Mouse (Mus musculus) ES-Bruce4 (cell line): Measurements from ENCODE around the gene Il9r. TPM values are rescaled to one million over a fixed set of nuclear protein-coding genes. Genes with fewer than 3 reads are reported as not detected.
A peak's percentile ranks its signal among the peaks of the same experiment; 100 is the strongest.

Source experiments
- H3K27ac ChIP-seq: 2 replicates; pipeline ENCODE4 v1.5.1; 2012; ENCODE audit warnings: low read length, inconsistent platforms; ENCODE audit not compliant: insufficient read depth
- H3K27me3 ChIP-seq: 2 replicates; pipeline ENCODE4 v1.6.1; 2012; ENCODE audit warnings: mild to moderate bottlenecking, low read length, inconsistent platforms; ENCODE audit not compliant: control insufficient read depth, poor library complexity, insufficient read depth, severe bottlenecking
- H3K36me3 ChIP-seq: 2 replicates; pipeline ENCODE4 v1.6.1; 2012; ENCODE audit warnings: inconsistent platforms, mild to moderate bottlenecking, low read length, moderate library complexity; ENCODE audit not compliant: control insufficient read depth, poor library complexity, insufficient read depth, severe bottlenecking
- H3K4me1 ChIP-seq: one replicate; pipeline ENCODE4 v1.8.1; 2011; ENCODE audit warnings: low read length; ENCODE audit not compliant: control insufficient read depth, insufficient read depth
- H3K4me3 ChIP-seq: 2 replicates; pipeline ENCODE4 v1.5.1; 2011; ENCODE audit warnings: low read depth, mild to moderate bottlenecking, low read length
- H3K9ac ChIP-seq: 2 replicates; pipeline ENCODE4 v1.6.1; 2012; ENCODE audit warnings: low read depth, mild to moderate bottlenecking, inconsistent platforms; ENCODE audit not compliant: poor library complexity, severe bottlenecking
- H3K9me3 ChIP-seq: replicated peaks from 2 replicates; pipeline ENCODE4 v1.6.1; 2012; ENCODE audit warnings: mild to moderate bottlenecking, low read length, inconsistent platforms; ENCODE audit not compliant: control insufficient read depth, poor library complexity, insufficient read depth, severe bottlenecking
- CTCF ChIP-seq: IDR thresholded peaks from one replicate; pipeline ENCODE4 v1.8.1; 2011; ENCODE audit warnings: low read depth, low read length
- EP300 ChIP-seq: IDR thresholded peaks from 2 replicates; pipeline ENCODE4 v1.6.1; 2011; ENCODE audit warnings: low read depth, low read length; ENCODE audit not compliant: insufficient read depth
- POLR2A ChIP-seq: IDR thresholded peaks from one replicate; pipeline ENCODE4 v1.8.1; 2011; ENCODE audit warnings: low read length; ENCODE audit not compliant: insufficient read depth
- polyA plus RNA-seq: library from polyadenylated mRNA; stranded (reverse); fragments of >200 nt; gene quantifications from 2 replicates; pipeline ENCODE4 v1.2.4, GENCODE M21; 2011; ENCODE audit warnings: low read depth; ENCODE audit not compliant: missing spikeins, insufficient read depth, insufficient read length

The Il9r gene
- polyA plus RNA-seq, 1 experiment: not detected

DNA sequence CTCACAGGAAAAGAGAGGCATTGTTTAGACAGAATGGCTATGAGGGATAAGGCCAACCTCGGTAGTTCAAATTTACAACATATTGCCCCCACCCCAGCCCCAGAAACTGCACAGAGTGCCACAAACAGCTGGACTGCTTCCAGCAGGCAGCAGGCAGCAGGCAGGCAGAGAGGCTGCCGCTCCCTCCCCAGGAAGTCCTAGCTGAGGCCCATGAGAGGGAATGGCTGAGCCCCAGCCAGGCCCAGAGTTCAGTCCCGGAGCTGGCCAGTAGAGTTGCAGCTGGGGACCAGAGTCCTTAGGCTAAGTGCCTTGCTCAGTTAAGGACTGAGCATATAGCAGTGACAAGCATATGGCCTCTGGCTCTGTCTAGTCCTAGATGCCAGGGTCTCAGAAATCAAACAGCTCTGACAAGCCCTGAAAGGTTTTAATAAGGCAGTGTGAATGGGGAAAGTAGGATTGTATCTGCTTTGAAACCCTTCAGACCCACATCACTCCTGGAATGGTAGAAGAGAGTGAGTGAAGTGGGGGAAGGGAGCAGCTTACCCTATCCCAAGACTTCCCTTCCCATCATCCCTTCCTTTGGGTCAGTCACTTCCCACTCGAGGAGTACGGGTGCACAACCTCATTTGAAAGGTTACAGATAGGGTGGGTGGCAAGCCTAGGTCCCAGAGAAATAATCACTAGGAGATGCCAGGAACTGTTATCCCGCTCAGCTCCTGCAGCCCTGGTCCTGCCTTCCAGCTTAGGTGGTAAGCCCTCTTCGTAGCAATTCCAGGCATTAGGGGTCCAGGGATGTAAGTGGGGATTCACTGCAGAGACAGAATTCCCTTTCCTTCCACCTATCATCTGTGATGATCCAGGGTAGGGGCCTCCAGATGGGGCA is 25.4 kb upstream of the Il9r start:
- H3K9ac ChIP-seq: no peak overlapping the region
- H3K36me3 ChIP-seq: peaks cover 2% of the 10 kb centered on the region; the same call in 1 of the 2 replicates
- no peak overlapping the region for H3K4me3 ChIP-seq
- TF ChIP-seq POLR2A (no peak), EP300 (no peak), CTCF (no peak)
- H3K27ac ChIP-seq: no peak overlapping the region
- H3K4me1 ChIP-seq: peaks cover 13% of the 10 kb centered on the region
- no peaks in the 10 kb centered on the region for H3K9me3 ChIP-seq
- H3K27me3 ChIP-seq: no peaks in the 10 kb centered on the region

DNA sequence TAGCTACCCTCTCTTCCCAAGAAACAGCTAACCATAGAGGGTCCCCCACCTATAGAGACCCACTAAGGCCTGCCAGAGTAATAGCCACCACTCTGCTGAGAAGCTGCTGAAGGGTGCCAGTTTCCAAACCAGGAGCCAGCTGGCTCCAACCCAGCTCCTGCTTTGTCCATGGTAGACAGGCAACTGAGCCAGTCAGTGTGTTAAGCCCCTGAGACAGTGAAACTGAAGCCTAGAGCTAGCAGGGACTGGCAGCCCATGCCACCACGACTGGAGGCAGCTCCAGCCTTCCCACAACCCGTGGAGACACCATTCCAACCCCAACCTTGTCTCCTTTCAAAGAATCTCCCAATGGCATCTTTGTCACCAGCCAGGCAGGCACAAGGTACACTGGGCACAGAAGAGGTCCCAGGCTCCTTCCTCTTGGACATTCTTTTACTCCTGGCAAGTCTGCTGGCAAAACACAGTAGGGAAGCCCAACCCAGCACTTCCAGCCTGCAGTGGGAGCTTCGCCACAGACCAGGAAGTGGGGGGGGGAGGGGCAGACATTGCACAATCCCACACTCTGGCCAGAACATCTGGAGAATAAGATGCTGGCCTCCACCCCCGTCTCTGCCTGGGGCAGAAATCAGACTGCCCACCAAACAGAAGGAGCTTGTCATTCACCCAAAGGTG is 24.5 kb upstream of the Il9r start:
- H3K4me1 ChIP-seq: peaks cover 15% of the 10 kb centered on the region
- no peak overlapping the region for H3K9ac ChIP-seq
- no peak overlapping the region for H3K4me3 ChIP-seq
- no peaks in the 10 kb centered on the region for H3K27me3 ChIP-seq
- H3K9me3 ChIP-seq: no peaks in the 10 kb centered on the region
- no peak overlapping the region for H3K27ac ChIP-seq
- H3K36me3 ChIP-seq: no peaks in the 10 kb centered on the region; the same call in 1 of the 2 replicates
- TF ChIP-seq CTCF (no peak), EP300 (no peak), POLR2A (no peak)

- Histone ChIP-seq H3K9ac (no peak overlapping the region), H3K27ac (no peak overlapping the region), H3K36me3 (no peaks in the 10 kb centered on the region), H3K27me3 (no peaks in the 10 kb centered on the region), H3K4me3 (no peak overlapping the region), H3K4me1 (peaks cover 22% of the 10 kb centered on the region), H3K9me3 (no peaks in the 10 kb centered on the region)
- TF ChIP-seq CTCF: peak; percentile 25
- TF ChIP-seq POLR2A: no peak
These were observed 23.4 kb upstream of the Il9r start for GRCm38 (mm10) chr11:32223297-32223967.

- no peaks in the 10 kb centered on the region for H3K9me3 ChIP-seq
- H3K4me1 ChIP-seq: peaks cover 27% of the 10 kb centered on the region
- H3K27me3 ChIP-seq: no peaks in the 10 kb centered on the region
- 0 out of 2 replicates have a peak overlapping the region, but pooled peaks have one; percentile 95 for H3K9ac ChIP-seq
- TF ChIP-seq EP300 (no peak), POLR2A (no peak), CTCF (no peak)
- no peak overlapping the region for H3K27ac ChIP-seq
- peak overlapping the region; percentile 56 for H3K4me3 ChIP-seq
- H3K36me3 ChIP-seq: no peaks in the 10 kb centered on the region
These were observed 22.6 kb upstream of the Il9r start for GRCm38 (mm10) chr11:32222570-32223194.

GRCm38 (mm10) chr11:32221951-32222409 is 21.9 kb upstream of the Il9r start, which contains the start of gene Rhbdf1:
Rhbdf1 (minus strand) TSS chr11:32222300.
- Histone ChIP-seq H3K9ac (peak within 1 kb of the TSS; percentile 95), H3K4me3 (peak within 1 kb of the TSS; percentile 92), H3K9me3 (no peaks in the 10 kb centered on the region), H3K27ac (peak within 1 kb of the TSS; percentile 64; the same call in 1 of the 2 replicates), H3K27me3 (no peaks in the 10 kb centered on the region), H3K4me1 (peaks cover 28% of the 10 kb centered on the region), H3K36me3 (no peaks in the 10 kb centered on the region)
- no peak for TF ChIP-seq EP300
- no peak for TF ChIP-seq CTCF
- no peak for TF ChIP-seq POLR2A
